Mouse (Mus musculus) neural tube, embryonic 13.5 days (tissue): ENCODE data around the gene Neurl1a. TPM values are rescaled to one million over a fixed set of nuclear protein-coding genes. Genes with fewer than 3 reads are reported as not detected.

Experiments used
- ATAC-seq: fragments of 200-750 bp; cut with Nextera tagmentation; 2 replicates; pipeline ENCODE4 v1.8.0; 2017; ENCODE audit warnings: low read depth, mild to moderate bottlenecking, moderate TSS enrichment, moderate library complexity
- H3K27ac ChIP-seq: fragments of 300-500 bp; sonication (generic); replicated peaks from 2 replicates; pipeline ENCODE4 v1.5.1; 2015; ENCODE audit warnings: moderate library complexity, mild to moderate bottlenecking, inconsistent platforms
- H3K27me3 ChIP-seq: fragments of 300-500 bp; sonication (generic); 2 replicates; pipeline ENCODE4 v1.6.1; 2015; ENCODE audit warnings: mild to moderate bottlenecking, inconsistent platforms
- H3K36me3 ChIP-seq: fragments of 300-500 bp; sonication (generic); 2 replicates; pipeline ENCODE4 v1.6.1; 2015; ENCODE audit warnings: mild to moderate bottlenecking, inconsistent platforms
- H3K4me1 ChIP-seq: fragments of 300-500 bp; sonication (generic); replicated peaks from 2 replicates; pipeline ENCODE4 v1.6.1; 2015; ENCODE audit warnings: inconsistent platforms
- H3K4me2 ChIP-seq: fragments of 300-500 bp; sonication (generic); 2 replicates; pipeline ENCODE4 v1.6.1; 2015; ENCODE audit warnings: inconsistent platforms, mild to moderate bottlenecking, moderate library complexity
- H3K4me3 ChIP-seq: fragments of 300-500 bp; sonication (generic); 2 replicates; pipeline ENCODE4 v1.5.1; 2015; ENCODE audit warnings: mild to moderate bottlenecking, inconsistent platforms
- H3K9ac ChIP-seq: fragments of 300-500 bp; sonication (generic); 2 replicates; pipeline ENCODE4 v1.6.1; 2015; ENCODE audit warnings: moderate library complexity, mild to moderate bottlenecking, inconsistent platforms
- H3K9me3 ChIP-seq: fragments of 300-500 bp; sonication (generic); 2 replicates; pipeline ENCODE4 v1.6.1; 2016; ENCODE audit warnings: inconsistent platforms
- WGBS: fragments of 180-500 bp; shearing (Covaris S2); methylation state at CpG from one replicate; pipeline ENCODE4 v1.1.7; 2015; 5-methylcytosine and 5-hydroxymethylcytosine counted together
- polyA plus RNA-seq: library from polyadenylated mRNA; unstranded; fragments of >200 nt; fragmentation: Nextera tagmentation; extraction: Ambion mirVana; gene quantifications from 2 replicates; pipeline ENCODE4 v1.2.1, GENCODE M21; 2015

Gene Neurl1a
- polyA plus RNA-seq, 1 experiment from 2014 or later = 7.6 TPM

DNA sequence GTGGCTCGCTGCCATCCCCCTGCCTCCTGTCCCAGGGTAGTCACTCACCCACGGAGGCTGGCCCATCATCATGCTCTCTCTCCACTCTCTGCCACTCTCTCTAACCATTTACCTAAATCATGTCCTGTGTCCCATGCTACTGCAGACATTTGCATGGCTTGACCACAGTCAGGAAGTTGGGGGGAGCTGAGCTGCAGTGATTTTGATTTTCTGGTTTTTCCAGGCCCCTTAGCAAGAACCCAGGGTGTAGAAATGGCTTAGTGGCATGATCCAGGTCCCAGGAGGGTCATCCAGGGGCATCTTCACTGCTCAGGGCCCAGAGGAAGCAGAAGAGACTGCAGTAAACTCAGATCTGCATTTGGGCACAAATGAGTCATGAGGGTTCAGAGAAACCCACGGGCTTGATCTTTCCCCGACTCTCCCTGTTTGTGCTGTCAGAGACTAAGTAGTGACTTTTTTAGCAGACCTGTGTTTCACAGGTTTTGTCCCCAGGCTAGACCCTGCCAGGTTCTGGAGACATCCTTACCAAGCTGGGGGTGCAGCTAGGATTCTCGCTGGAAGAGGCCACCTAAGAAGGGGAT lies 30.3 kb upstream of the Neurl1a start:
- Histone ChIP-seq H3K4me1 (peaks cover 8% of the 10 kb centered on the region; the same call in 1 of the 2 replicates), H3K9ac (no peak overlapping the region), H3K4me3 (no peak overlapping the region), H3K27ac (no peak overlapping the region), H3K4me2 (no peak overlapping the region), H3K27me3 (peaks cover 19% of the 10 kb centered on the region; the same call in 1 of the 2 replicates), H3K36me3 (no peaks in the 10 kb centered on the region), H3K9me3 (no peaks in the 10 kb centered on the region)
- WGBS = 76% methylated on average over 5 of the region's 5 CpGs
- ATAC-seq = no peak

DNA sequence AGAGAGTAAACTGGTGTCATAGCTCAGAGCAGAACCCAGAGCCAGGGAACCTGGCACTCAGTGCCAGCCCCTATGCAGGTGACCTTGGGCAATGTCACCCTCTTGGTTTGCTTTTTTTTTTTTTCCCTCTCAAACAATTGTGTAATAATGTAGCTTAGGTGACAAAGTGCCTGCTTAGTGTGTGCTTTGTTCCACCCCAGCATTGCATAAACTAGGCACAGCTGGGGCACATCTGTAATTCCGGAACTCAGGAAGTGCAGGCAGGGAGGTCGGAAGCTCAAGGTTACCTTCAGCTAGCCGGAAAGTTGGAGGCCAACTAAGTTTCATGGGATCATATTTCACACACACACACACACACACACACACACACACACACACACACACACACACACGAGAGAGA lies 28.8 kb upstream of the Neurl1a start:
- H3K27ac ChIP-seq = no peak overlapping the region
- no peak overlapping the region for H3K4me3 ChIP-seq
- no peak for ATAC-seq
- H3K4me2 ChIP-seq = no peak overlapping the region
- H3K36me3 ChIP-seq = no peaks in the 10 kb centered on the region
- 60% methylated on average over 4 of the region's 4 CpGs for WGBS
- H3K9ac ChIP-seq = no peak overlapping the region
- peaks cover 19% of the 10 kb centered on the region; the same call in 1 of the 2 replicates for H3K27me3 ChIP-seq
- H3K9me3 ChIP-seq = no peaks in the 10 kb centered on the region
- peaks cover 8% of the 10 kb centered on the region; the same call in 1 of the 2 replicates for H3K4me1 ChIP-seq

DNA sequence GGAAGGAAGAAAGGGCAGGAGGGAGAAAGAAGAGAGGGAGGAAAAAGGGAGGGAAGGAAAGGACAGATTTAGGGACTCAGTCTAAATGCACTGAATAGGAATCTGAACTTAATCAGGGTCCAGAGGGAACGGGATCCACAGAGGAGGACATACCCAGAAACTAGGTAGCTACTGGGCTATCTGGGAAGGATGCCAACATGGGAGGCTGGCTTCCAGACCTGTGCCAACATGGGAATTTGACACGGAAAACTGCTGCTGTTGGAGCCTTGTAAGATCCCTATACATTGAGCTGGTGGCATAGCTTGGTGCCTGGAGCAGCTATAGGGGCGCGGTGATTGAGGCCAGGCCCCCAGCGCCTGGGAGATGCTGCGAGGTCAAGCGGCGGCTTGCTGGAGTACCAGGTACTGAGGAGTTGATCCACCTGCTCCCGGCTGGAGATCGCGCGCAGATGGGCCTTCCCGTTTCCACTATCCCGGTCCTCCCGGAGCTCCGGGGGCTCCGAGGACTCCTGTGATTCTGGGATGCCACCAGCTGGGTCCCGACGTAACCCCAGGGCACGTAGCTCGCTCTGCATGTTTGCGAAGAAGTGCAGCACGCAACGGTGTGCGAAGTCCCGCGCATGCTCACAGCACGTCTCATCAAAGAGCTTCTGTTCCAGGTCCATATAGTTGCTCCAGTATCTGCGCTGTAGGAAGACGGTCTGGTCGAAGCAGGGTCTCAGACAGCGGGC lies 27.1 kb upstream of the Neurl1a start:
- 26% methylated on average over 32 of the region's 32 CpGs for WGBS
- Histone ChIP-seq H3K36me3 (no peaks in the 10 kb centered on the region), H3K27me3 (peaks cover 19% of the 10 kb centered on the region; the same call in 1 of the 2 replicates), H3K9ac (peak overlapping the region; percentile 66), H3K4me2 (peak overlapping the region; percentile 60), H3K9me3 (no peaks in the 10 kb centered on the region), H3K4me1 (peaks cover 8% of the 10 kb centered on the region; the same call in 1 of the 2 replicates), H3K4me3 (peak overlapping the region; percentile 38), H3K27ac (no peak overlapping the region)
- ATAC-seq = peak; percentile 73

DNA sequence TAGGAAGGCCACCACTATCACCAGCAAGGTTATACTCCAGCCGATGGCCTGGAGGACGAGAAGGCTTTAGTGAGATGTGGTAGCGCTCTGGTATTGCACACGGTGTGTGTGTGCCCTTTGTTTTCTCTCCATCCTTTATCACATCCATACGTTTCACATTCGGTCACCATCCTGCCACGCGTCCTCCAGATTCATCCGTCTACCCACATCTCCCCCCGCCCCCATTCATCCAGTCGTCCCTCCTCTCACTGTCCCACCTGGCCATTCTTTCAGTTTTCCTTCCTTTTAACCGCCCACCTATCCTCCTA lies 26.6 kb upstream of the Neurl1a start:
- Histone ChIP-seq H3K9ac (peak overlapping the region; percentile 66; the same call in 1 of the 2 replicates), H3K4me1 (peaks cover 8% of the 10 kb centered on the region; the same call in 1 of the 2 replicates), H3K27ac (no peak overlapping the region), H3K4me3 (peak overlapping the region; percentile 38), H3K36me3 (no peaks in the 10 kb centered on the region), H3K4me2 (peak overlapping the region; percentile 60), H3K9me3 (no peaks in the 10 kb centered on the region), H3K27me3 (peaks cover 19% of the 10 kb centered on the region; the same call in 1 of the 2 replicates)
- ATAC-seq = peak; percentile 62; the same call in 1 of the 2 replicates
- WGBS = 63% methylated on average over 12 of the region's 12 CpGs

DNA sequence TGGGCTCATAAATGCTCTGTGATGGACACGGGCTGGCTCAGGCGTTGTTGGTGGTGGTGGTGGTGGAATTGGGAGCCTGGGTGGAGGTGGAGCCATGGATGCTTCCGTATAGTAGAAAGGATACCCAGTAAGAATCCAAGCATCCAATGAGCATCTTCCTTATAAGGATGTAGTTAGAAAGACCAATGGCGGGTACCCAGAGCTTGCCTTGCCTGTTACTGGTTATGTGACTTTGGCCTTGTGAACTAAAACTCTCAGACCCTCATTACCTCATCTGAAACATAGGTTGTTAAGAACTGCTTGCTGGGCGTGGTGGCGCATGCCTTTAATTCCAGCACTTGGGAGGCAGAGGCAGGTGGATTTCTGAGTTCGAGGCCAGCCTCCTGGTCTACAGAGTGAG lies 24.9 kb upstream of the Neurl1a start:
- H3K4me2 ChIP-seq = no peak overlapping the region
- H3K27ac ChIP-seq = no peak overlapping the region
- H3K4me3 ChIP-seq = no peak overlapping the region
- H3K9me3 ChIP-seq = no peaks in the 10 kb centered on the region
- WGBS = 90% methylated on average over 7 of the region's 7 CpGs
- no peak for ATAC-seq
- H3K36me3 ChIP-seq = no peaks in the 10 kb centered on the region
- peaks cover 8% of the 10 kb centered on the region; the same call in 1 of the 2 replicates for H3K4me1 ChIP-seq
- peaks cover 19% of the 10 kb centered on the region; the same call in 1 of the 2 replicates for H3K27me3 ChIP-seq
- no peak overlapping the region for H3K9ac ChIP-seq

DNA sequence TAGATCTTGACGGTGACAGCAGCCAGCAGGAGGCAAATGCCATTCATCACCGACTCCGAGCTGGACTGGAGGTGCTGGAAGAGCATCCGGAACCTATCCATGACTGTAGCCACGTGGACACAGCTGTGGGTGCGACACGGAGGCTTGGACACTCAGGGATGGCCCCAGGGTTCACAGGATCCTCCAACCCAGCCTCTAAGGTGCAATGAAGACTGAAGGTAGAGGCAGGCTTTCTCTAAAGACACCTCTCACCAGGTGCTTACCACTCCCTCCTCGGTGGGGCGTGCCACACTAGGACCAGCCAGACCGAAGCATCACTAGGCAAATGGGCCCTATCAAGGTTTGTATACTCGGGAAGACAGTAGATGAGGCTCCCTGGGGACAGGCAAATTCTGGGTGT lies 21.0 kb upstream of the Neurl1a start, which contains the start of gene Calhm3:
Gene Calhm3 (minus strand): TSS at position 101 of the 400 bp plus-strand sequence.
- H3K4me3 ChIP-seq = no peak within 1 kb of the TSS
- no peak within 1 kb of the TSS for H3K9ac ChIP-seq
- H3K27me3 ChIP-seq = 0 out of 2 replicates have a peak, but pooled peaks cover 4% of the 10 kb centered on the region
- ATAC-seq = no peak
- no peaks in the 10 kb centered on the region for H3K36me3 ChIP-seq
- H3K4me2 ChIP-seq = no peak within 1 kb of the TSS
- WGBS = 78% methylated on average over 11 of the region's 11 CpGs
- no peaks in the 10 kb centered on the region for H3K9me3 ChIP-seq
- H3K27ac ChIP-seq = no peak within 1 kb of the TSS
- no peaks in the 10 kb centered on the region for H3K4me1 ChIP-seq

DNA sequence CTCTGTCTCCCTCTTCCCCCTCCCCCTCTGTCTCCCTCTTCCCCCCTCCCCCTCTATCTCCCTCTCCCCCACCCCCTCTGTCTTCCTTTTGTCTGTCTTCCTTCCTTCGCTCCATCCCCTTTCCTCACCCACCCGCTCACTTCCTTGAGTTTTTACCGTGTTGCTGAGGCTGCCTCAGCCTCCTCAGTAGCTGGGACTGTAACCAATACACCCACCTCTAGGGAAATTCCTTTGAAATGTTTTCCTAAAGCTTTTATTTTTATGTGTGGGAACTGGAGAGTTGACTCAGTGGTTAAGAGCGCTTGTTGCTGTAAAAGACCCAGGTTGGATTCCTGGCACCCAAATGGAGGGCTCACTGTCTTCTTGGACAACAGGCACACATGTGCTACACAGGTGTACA lies 17.0 kb upstream of the Neurl1a start:
- 78% methylated on average over 4 of the region's 4 CpGs for whole genome bisulfite sequencing
- H3K4me2 ChIP-seq = no peak overlapping the region
- no peaks in the 10 kb centered on the region for H3K4me1 ChIP-seq

DNA sequence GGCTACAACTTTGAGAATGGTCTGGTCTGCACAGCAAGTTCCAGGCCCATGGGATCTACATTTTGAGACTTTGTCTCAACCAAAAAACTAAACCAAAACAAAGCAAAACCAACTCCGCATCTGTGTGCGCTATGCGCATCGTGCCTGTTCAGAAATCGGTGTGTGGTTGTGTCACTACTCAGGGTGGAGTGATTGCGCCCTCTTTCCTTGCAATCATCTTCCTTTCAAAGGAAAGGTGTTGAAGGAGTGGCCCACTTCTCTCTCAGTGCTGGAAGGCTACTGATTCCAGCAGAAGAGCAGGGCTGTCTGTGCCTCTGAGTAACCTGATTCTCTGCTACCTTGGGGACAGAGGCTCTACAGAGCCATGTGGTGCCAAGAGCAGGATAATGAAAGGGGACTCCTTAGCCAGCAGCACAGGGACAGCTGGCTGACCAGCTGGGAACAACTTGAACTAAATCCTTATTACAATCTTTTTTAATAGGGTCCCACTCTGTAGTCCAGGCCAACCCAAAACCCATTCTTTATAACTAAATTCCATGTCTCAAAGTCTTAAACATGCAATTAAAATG lies 15.4 kb upstream of the Neurl1a start:
- Histone ChIP-seq H3K4me2 (no peak overlapping the region), H3K4me1 (no peaks in the 10 kb centered on the region; the same call in 1 of the 2 replicates), H3K9ac (no peak overlapping the region), H3K36me3 (no peaks in the 10 kb centered on the region), H3K4me3 (no peak overlapping the region), H3K27ac (no peak overlapping the region), H3K9me3 (no peaks in the 10 kb centered on the region), H3K27me3 (peaks cover 5% of the 10 kb centered on the region)
- WGBS = 90% methylated on average over 6 of the region's 6 CpGs
- no peak for ATAC-seq

More for the DNA sequence above, 17.0 kb upstream of the Neurl1a start:
- no peak for ATAC-seq
- H3K9me3 ChIP-seq = no peaks in the 10 kb centered on the region
- no peak overlapping the region for H3K9ac ChIP-seq
- H3K4me3 ChIP-seq = no peak overlapping the region
- H3K27ac ChIP-seq = no peak overlapping the region
- H3K36me3 ChIP-seq = no peaks in the 10 kb centered on the region
- H3K27me3 ChIP-seq = no peaks in the 10 kb centered on the region

DNA sequence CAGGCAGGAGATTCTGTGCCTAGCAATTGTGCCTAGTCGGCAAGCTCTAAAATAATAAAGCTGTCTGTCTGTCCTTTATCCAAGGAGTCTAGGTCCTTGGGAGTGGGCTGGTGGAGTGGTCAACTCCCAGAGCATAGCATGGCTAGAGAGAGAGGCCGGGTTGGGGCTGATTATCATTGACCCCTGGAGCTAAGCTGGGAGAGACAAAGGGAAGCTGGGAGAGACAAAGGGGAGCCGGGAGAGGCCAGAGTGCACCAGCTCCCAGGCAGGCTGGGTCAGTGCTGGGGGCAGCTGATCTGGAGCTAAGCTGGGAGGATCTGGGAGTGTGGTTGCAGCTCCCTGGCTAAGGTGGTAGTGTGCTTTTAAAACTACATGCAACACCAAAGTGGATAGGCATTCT lies 11.9 kb upstream of the Neurl1a start:
- Histone ChIP-seq H3K36me3 (no peaks in the 10 kb centered on the region), H3K4me2 (no peak overlapping the region), H3K27me3 (peaks cover 5% of the 10 kb centered on the region), H3K9me3 (no peaks in the 10 kb centered on the region), H3K9ac (no peak overlapping the region), H3K27ac (no peak overlapping the region), H3K4me1 (no peaks in the 10 kb centered on the region; the same call in 1 of the 2 replicates), H3K4me3 (no peak overlapping the region)
- no peak for ATAC-seq
- WGBS = 14% methylated on average over 3 of the region's 3 CpGs

DNA sequence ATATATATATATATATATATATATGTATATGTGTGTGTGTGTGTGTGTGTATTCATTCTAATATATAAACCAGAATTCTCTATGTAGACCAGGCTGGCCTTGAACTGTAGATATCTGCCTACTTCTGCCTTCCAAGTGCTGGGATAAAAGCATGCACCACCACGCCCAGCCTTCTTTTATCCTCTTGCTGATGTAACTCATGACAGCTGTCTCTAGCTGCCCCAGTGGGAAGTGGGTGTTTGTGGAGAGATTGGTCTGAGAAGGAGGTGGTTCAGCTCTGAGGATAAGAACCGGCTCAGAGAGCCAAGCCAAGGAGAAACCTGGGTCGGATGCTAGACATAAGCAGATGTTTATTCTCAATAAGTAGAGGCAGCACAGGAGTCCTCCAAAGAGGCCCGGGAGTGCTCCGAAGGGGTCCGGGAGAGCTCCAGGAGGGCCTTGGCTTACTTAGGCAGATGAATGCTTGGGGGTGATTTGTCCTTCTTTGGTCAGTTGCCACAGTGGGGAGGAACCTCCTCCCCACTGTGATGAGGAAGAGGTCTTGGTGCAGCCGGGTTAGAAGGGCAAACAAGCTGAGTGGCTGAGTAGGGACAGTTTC lies 10.9 kb upstream of the Neurl1a start:
- no peak for ATAC-seq
- H3K9me3 ChIP-seq = no peaks in the 10 kb centered on the region
- H3K9ac ChIP-seq = no peak overlapping the region
- no peak overlapping the region for H3K27ac ChIP-seq
- H3K4me1 ChIP-seq = no peaks in the 10 kb centered on the region; the same call in 1 of the 2 replicates
- H3K4me2 ChIP-seq = no peak overlapping the region
- H3K36me3 ChIP-seq = no peaks in the 10 kb centered on the region
- WGBS = 61% methylated on average over 7 of the region's 7 CpGs
- H3K4me3 ChIP-seq = no peak overlapping the region
- peaks cover 5% of the 10 kb centered on the region for H3K27me3 ChIP-seq

DNA sequence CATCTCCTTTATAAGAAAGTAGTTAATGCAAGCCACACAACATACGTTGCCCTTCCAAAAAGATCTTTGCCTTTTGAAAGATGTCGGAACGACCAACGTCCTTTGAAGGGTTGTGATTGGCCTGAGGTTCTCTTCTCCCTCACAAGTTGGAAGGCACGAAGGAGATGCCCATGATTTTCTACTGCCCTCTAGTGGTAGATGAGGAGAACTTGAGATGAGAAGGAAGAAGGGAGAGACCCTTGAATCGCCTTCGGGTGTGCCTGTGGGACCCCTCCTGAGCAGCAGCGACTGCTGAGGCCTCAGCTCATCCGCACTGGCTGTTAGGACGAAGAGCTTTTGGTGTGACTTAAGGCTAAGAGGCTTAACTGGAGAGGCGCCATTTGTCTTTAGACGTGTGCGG lies 10.4 kb upstream of the Neurl1a start:
- Histone ChIP-seq H3K36me3 (no peaks in the 10 kb centered on the region), H3K27ac (no peak overlapping the region), H3K9ac (no peak overlapping the region), H3K4me1 (no peaks in the 10 kb centered on the region; the same call in 1 of the 2 replicates), H3K4me2 (peak overlapping the region; percentile 40), H3K9me3 (no peaks in the 10 kb centered on the region), H3K4me3 (0 out of 2 replicates have a peak overlapping the region, but pooled peaks have one; percentile 4), H3K27me3 (peaks cover 5% of the 10 kb centered on the region)
- no peak for ATAC-seq
- 10% methylated on average over 13 of the region's 13 CpGs for WGBS
